ENCODE assay signal across 8 mouse cellular contexts in genomic region chr3:145293207-145293606, GRCm38 (mm10). TPM values are rescaled to one million over a fixed set of nuclear protein-coding genes. Genes with fewer than 3 reads are reported as not detected.
A peak's percentile ranks its signal among the peaks of the same experiment; 100 is the strongest.
DNase-seq lines count a peak whose midpoint lies in the region; ATAC-seq and TF ChIP-seq lines count a peak whose summit lies in the region.

No protein-coding gene starts in this region.

- H3K27me3 ChIP-seq in kidney, adult 2 months (replicated peaks; ENCODE audit: control insufficient read depth, insufficient read depth, low read length): no peaks in the 10 kb centered on the region
- peaks cover 16% of the 10 kb centered on the region for H3K27me3 ChIP-seq in embryonic facial prominence, embryonic 10.5 days (replicated peaks; ENCODE audit: low read depth, poor library complexity, severe bottlenecking)
- H3K27me3 ChIP-seq in hindbrain, embryonic 10.5 days (ENCODE audit: insufficient read depth, poor library complexity, severe bottlenecking): peaks cover 9% of the 10 kb centered on the region
- H3K27me3 ChIP-seq in liver, embryonic 15.5 days: peaks cover 22% of the 10 kb centered on the region
- H3K27me3 ChIP-seq in stomach, embryonic 14.5 days (ENCODE audit: control insufficient read depth, insufficient read depth, low read length): no peaks in the 10 kb centered on the region

- WGBS in kidney, adult 2 months: 7% methylated on average over 9 of the region's 9 CpGs
- 2% methylated on average over 9 of the region's 9 CpGs for WGBS in embryonic facial prominence, embryonic 10.5 days
- 2% methylated on average over 9 of the region's 9 CpGs for WGBS in hindbrain, embryonic 10.5 days
- WGBS in liver, embryonic 15.5 days (ENCODE audit: insufficient replicate concordance): 4% methylated on average over 9 of the region's 9 CpGs
- 2% methylated on average over 9 of the region's 9 CpGs for WGBS in stomach, embryonic 14.5 days

- H3K36me3 ChIP-seq in kidney, adult 2 months (ENCODE audit: control insufficient read depth, insufficient read depth, low read length): no peaks in the 10 kb centered on the region
- H3K36me3 ChIP-seq in embryonic facial prominence, embryonic 10.5 days (replicated peaks): no peaks in the 10 kb centered on the region
- no peaks in the 10 kb centered on the region for H3K36me3 ChIP-seq in hindbrain, embryonic 10.5 days
- H3K36me3 ChIP-seq in liver, embryonic 15.5 days (replicated peaks): no peaks in the 10 kb centered on the region
- no peaks in the 10 kb centered on the region for H3K36me3 ChIP-seq in stomach, embryonic 14.5 days (ENCODE audit: control insufficient read depth, insufficient read depth, low read length)

- TF ChIP-seq POLR2A in kidney, adult 2 months (IDR thresholded peaks at IDR 0.05; ENCODE audit: low read depth, low read length): no peak

- H3K4me2 ChIP-seq in liver, embryonic 15.5 days: peak overlapping the region; percentile 41
- peak overlapping the region; percentile 91 for H3K4me2 ChIP-seq in stomach, embryonic 14.5 days (replicated peaks; ENCODE audit: low read depth, low read length)

- ATAC-seq in liver, embryonic 15.5 days (ENCODE audit: insufficient read depth): no peak
- ATAC-seq in stomach, embryonic 14.5 days (ENCODE audit: insufficient number of reproducible peaks, insufficient read depth, low FRiP score, low read depth): 0 out of 2 replicates have a peak, but pooled peaks have one; percentile 53
- no peak for ATAC-seq in monocyte, adult 5-6 weeks (replicated peaks; ENCODE audit: insufficient number of reproducible peaks, low FRiP score, low TSS enrichment, poor library complexity, severe bottlenecking)

- no peak for DNase-seq in kidney, adult 2 months
- no peak for DNase-seq in kidney, adult 9 months
- peak; percentile 37 for DNase-seq in embryonic facial prominence, embryonic 10.5 days (ENCODE audit: low spot score)
- DNase-seq in hindbrain, embryonic 10.5 days (ENCODE audit: low spot score): peak; percentile 26
- no peak for DNase-seq in cerebellum, postnatal 36 days

- H3K4me3 ChIP-seq in kidney, adult 2 months (ENCODE audit: insufficient read depth, low read depth, low read length): peak overlapping the region; percentile 22
- H3K4me3 ChIP-seq in embryonic facial prominence, embryonic 10.5 days: peak overlapping the region; percentile 64
- H3K4me3 ChIP-seq in hindbrain, embryonic 10.5 days: peak overlapping the region; percentile 57
- H3K4me3 ChIP-seq in liver, embryonic 15.5 days (replicated peaks): peak overlapping the region; percentile 24
- peak overlapping the region; percentile 42 for H3K4me3 ChIP-seq in stomach, embryonic 14.5 days (ENCODE audit: low read depth, low read length)

- H3K9me3 ChIP-seq in embryonic facial prominence, embryonic 10.5 days: no peaks in the 10 kb centered on the region
- H3K9me3 ChIP-seq in hindbrain, embryonic 10.5 days: no peaks in the 10 kb centered on the region
- H3K9me3 ChIP-seq in liver, embryonic 15.5 days (replicated peaks): no peaks in the 10 kb centered on the region
- no peaks in the 10 kb centered on the region for H3K9me3 ChIP-seq in stomach, embryonic 14.5 days (ENCODE audit: control insufficient read depth, low read depth, low read length)

- H3K9ac ChIP-seq in liver, embryonic 15.5 days: no peak overlapping the region
- peak overlapping the region; percentile 15; the same call in 1 of the 2 replicates for H3K9ac ChIP-seq in stomach, embryonic 14.5 days (replicated peaks; ENCODE audit: low read depth, low read length)

- no peaks in the 10 kb centered on the region for H3K4me1 ChIP-seq in kidney, adult 2 months (ENCODE audit: control insufficient read depth, insufficient read depth, low read length)
- H3K4me1 ChIP-seq in embryonic facial prominence, embryonic 10.5 days: peaks cover 30% of the 10 kb centered on the region
- peaks cover 16% of the 10 kb centered on the region for H3K4me1 ChIP-seq in hindbrain, embryonic 10.5 days (replicated peaks)
- no peaks in the 10 kb centered on the region for H3K4me1 ChIP-seq in liver, embryonic 15.5 days (replicated peaks)
- peaks cover 12% of the 10 kb centered on the region; the same call in 1 of the 2 replicates for H3K4me1 ChIP-seq in stomach, embryonic 14.5 days (ENCODE audit: control insufficient read depth, insufficient read depth, low read length)

- H3K27ac ChIP-seq in kidney, adult 2 months (ENCODE audit: insufficient read depth, low read depth, low read length): no peak overlapping the region
- H3K27ac ChIP-seq in embryonic facial prominence, embryonic 10.5 days (replicated peaks): peak overlapping the region; percentile 83
- peak overlapping the region; percentile 71 for H3K27ac ChIP-seq in hindbrain, embryonic 10.5 days
- no peak overlapping the region for H3K27ac ChIP-seq in liver, embryonic 15.5 days (replicated peaks)
- peak overlapping the region; percentile 77; the same call in 1 of the 2 replicates for H3K27ac ChIP-seq in stomach, embryonic 14.5 days (ENCODE audit: low read length)

- no peak for TF ChIP-seq CTCF in kidney, adult 2 months (conservative IDR thresholded peaks at IDR 0.05; ENCODE audit: insufficient read depth, insufficient read length, low read depth, low read length)

RNA-seq across cellular contexts. Expression of gene Col24a1, which starts 0.9 kb away (rescaled TPM):
- 0.20 and 0.22 TPM in 2 replicates for polyA plus RNA-seq in kidney, adult 2 months (2012; rRNA removed)
- 1.1 TPM in 2 replicates for polyA plus RNA-seq in embryonic facial prominence, embryonic 10.5 days (2016; fragmentation: Nextera tagmentation; extraction: Ambion mirVana)
- polyA plus RNA-seq in hindbrain, embryonic 10.5 days (2016; fragmentation: Nextera tagmentation; extraction: Ambion mirVana): 0.39 and 0.77 TPM in 2 replicates
- polyA plus RNA-seq in liver, embryonic 15.5 days (2015; fragmentation: Nextera tagmentation; extraction: Ambion mirVana): 0.21 TPM in 2 replicates
- polyA plus RNA-seq in stomach, embryonic 14.5 days (2014; fragmentation: Nextera tagmentation; extraction: Ambion mirVana): 4.9 and 5.7 TPM in 2 replicates
- total RNA-seq in monocyte, adult 5-6 weeks (2017): not detected in 3 replicates

Comparison
In these comparisons a context has a peak if more than half of its experiments do, and no peak if none do; other contexts are left out.
1. DNase-seq: peak in embryonic facial prominence, embryonic 10.5 days (single experiment) and hindbrain, embryonic 10.5 days (single experiment); none in kidney, adult 2 months (single experiment), kidney, adult 9 months (single experiment) and cerebellum, postnatal 36 days (0 of 2).
2. H3K27ac ChIP-seq: peak in embryonic facial prominence, embryonic 10.5 days (single experiment), hindbrain, embryonic 10.5 days (single experiment) and stomach, embryonic 14.5 days (single experiment); none in kidney, adult 2 months (single experiment) and liver, embryonic 15.5 days (single experiment).
3. Peak in every context shown above with its lines, with median percentiles within 50 percentile points of each other: H3K4me3 ChIP-seq.